Mouse (Mus musculus) forelimb bud, embryonic 11.5 days (tissue): ENCODE data around the gene Pop5.

Source experiments
- DNase-seq: peaks from one replicate; pipeline ENCODE4 v3.0.0-alpha.2; 2012; ENCODE audit warnings: low read depth, low spot score

The Pop5 gene

GRCm38 (mm10) chr5:115262502-115263291 lies 27.1 kb downstream of the Pop5 start:
- DNase-seq: no peak

- DNase-seq: no peak
These were observed 30.7 kb downstream of the Pop5 start for GRCm38 (mm10) chr5:115266340-115266739.

DNA sequence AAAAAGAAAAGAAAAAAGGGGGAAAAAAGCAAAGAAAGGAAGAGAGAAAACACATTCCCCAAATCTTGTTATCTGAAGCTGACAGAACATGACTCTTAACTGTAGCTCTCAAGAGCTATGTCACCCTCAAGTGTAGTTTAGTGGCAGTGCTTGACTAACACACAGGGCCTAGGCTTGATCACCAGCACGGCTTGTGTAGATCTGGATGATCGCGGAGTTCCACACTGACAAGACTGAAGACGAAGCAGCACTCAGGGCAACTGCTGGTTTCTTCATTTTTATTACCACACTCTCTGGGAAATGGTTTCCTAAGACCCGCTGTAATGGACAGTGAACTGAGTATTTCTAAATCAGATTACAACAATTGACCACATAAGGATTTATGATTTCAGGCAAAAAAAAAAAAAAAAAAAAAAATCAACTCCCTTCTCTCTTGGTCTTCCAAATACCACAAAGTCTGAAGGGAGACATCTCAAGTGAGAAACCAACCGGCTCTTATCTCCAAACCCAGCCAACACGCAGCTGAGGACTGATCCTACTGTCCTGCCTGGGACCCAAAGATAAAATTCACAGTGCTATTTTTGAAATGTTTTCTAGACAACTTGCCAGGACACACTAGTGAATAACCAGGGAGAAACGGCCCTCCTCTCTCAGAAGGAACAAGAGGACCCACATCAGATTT lies 31.3 kb downstream of the Pop5 start:
- DNase-seq: no peak

GRCm38 (mm10) chr5:115267469-115268045 lies 31.9 kb downstream of the Pop5 start:
- no peak for DNase-seq

DNA sequence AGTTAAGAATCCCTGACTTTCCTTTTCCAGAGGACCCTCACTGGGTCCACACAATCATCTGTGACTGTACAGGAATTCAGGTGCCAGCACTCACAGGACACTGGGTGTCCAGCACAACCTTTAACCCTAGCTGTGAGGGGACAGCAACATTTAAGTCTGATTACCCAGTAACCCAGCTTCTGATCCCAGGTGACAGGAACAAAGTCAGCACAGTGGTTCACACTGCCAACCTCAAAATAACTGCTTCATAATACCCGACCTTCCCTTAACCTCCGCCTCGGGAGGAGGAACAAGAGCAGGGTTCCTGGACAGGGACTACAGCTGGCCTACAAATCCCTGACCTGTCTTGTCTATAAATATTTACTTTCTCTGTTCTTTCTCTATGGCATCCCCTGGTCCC lies 32.6 kb downstream of the Pop5 start:
- DNase-seq: no peak

DNA sequence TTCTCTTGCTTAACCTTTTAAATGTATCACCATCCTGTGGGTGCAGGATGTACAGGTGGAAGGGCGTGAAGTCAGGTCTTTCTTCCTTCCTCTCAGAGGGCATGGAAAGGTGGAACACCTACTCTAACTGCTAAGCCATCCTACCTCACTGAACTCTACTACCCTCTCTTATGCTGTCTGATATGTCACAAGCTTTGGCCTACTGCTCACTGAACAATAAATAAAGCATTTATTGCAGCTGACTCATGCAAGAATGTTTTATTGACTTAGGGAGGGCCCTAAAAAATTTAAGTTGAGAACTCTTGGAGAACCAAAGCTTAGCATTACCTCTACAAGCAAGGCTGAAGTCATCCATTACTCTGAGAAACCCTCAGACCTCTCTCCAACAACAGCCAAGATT lies 34.3 kb downstream of the Pop5 start:
- no peak for DNase-seq

DNA sequence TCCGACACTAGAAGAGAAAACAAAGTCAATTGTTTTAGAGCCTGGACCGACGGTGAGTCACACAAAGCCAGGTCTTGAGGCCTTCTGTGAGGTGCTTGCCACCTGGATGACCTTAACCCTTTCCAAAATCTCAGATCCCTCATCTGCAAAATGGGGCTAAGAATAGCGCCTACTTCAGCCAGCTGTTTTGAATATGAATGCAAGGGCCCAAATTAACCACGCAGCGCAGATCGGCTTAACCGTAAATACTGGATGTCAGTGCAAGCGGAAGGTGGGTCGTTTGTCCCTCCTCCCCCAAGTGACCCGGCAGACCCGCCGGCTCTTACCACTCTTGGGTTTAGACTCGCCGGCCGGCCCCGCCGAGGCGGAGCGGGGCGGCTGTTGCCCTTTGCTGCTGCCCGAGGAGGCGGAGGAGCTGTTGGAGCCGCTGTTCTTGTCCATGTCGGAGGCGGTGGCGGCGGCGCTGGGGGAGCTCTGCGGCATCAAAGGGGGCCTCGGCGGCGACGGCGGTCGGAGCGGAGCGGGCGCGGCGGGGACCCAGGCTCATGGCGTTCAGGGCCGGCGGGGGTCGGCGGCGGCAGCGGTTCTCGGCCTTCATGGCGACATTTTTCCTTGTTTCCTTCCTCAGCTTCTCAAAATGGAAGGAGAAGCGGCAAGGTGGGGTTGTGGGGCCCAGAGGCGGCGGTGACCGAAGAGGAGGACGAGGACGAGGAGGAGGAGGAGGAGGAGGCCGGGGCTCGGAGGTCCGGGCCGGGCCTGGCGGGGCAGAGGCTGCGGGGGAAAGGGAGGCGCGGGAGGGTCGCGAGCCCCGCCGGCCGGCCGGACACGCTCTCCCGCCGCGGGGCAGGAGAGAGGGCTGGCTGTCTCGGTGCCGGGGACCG lies 36.5 kb downstream of the Pop5 start:
- no peak for DNase-seq

- DNase-seq: peak; percentile 98
These were observed 37.3 kb downstream of the Pop5 start, which contains the start of gene Rnf10 for GRCm38 (mm10) chr5:115272812-115273548. Rnf10 (minus strand) TSS chr5:115272898.

DNA sequence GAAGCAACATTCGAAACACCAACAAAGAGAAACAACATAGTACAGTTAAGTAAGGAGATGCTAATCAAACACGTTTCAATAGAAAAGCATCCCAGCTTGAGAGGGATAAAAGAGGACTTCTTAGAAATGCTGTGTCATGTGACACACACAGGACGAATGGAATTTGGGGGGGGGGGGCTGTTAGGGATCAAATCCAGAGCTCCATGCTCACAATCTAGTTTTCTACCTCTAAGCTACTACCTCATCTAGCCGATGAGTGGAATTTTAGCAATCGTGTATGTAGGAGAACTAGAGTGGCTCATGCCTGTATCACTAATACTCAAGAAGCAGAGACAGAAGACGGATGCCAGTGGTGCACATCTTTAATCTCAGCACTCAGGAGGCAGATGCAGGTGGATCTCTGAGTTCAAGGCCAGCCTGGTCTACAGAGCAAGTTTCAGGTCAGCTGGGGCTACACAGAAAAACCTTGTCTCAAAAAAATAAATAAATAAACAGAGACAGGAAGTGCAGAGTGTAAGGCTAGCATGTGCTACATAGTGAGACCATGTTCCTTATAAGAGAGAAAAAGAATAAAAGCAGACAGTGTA lies 38.0 kb downstream of the Pop5 start:
- DNase-seq: no peak

GRCm38 (mm10) chr5:115274353-115274752 lies 38.7 kb downstream of the Pop5 start:
- DNase-seq: no peak

GRCm38 (mm10) chr5:115274771-115275170 lies 39.1 kb downstream of the Pop5 start:
- DNase-seq: no peak

DNA sequence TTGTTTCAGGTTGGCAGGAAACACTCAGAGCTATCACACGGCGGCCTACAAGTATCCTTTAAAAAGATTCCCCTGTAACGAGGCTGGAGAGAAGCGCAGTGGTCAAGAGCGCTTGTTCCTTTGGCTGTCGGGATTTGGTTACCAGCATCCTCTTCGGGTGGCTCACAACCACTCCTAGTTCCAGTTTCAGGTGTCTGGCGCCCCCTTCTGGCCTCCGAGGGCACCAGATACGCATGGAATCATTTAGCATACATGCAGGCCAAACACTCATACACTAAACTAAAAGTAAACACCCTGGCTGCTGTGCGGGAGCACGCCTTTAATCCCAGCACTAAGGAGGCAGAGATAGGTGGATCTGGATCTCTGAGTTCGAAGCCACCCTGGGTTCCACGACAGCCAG lies 40.4 kb downstream of the Pop5 start:
- peak; percentile 46 for DNase-seq

DNA sequence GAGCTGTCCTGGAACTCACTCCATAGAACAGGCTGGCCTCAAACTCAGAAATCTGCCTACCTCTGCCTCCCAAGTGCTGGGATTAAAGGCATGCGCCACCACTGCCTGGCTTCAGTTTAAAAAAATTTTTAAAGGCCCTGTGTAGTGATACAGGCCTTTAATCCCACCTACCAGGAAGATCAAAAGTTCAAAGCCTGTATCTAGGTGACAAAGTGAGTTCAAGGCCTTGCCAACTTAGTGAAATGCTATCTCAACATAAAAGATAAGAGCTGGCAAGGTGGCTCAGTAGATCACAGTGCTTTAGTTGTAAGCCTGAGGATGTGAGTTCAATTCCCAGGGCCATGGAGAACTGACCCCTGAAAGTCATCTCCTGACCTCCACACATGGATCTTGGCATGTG lies 42.4 kb downstream of the Pop5 start:
- DNase-seq: no peak

DNA sequence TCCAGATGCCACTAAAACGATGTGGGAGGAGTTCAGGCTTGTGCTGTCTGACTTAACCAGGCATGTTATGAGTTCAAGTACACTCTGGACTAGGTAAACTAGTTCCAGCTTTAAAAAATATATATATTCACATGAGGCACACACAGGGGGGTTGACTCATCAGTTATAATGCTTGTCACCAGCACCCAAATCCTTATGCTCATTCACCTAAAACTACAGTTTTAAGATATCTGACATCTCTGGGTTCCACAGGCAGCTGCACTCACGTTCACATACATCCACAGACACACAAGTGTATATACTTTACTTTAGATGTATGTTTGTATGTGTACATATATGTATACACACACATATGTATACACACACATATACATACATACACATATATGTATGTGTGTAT lies 43.1 kb downstream of the Pop5 start:
- DNase-seq: no peak

DNA sequence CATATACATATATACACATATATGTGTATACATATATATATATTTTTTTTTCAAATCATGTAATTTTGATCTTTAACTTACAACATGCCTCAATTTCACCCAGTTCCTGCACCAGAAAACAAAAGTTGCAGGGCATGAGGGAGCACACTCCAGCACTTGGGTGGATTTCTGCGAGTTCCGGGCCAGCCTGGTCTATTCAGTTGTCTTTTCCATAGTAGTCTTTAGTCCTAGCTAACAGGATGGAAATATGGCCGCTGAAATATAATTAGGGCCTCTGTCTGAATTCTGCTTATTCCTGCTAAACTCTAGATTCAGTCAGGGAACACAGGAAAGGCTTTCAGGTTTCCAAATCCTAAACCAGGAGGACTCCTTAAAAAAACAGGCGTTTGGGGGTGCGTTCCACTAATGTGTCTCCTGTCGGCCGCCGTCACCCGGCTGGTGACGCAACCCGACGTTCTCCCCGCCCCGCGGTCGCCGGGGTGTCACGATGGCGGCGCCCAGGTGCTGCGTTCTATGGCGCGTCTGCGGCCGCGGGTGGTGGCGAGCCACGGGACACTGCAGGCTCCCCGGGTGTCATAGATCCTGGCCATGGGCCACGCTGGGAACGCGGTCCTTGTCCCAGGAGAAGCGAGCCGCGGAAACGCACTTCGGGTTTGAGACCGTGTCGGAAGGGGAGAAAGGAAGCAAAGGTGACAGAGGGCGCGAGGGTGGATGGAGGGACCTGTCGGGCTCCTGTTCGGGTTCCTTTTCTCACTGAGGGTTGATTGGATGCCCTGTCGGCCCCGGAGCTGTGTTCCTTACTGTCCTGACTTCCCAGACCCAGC lies 43.8 kb downstream of the Pop5 start, which contains the start of gene Coq5:
Gene Coq5, plus strand, starts transcription at position 441 of the 824 bp plus-strand sequence.
- DNase-seq: peak; percentile 66

- no peak for DNase-seq
These were observed 44.5 kb downstream of the Pop5 start for GRCm38 (mm10) chr5:115280050-115280687.

DNA sequence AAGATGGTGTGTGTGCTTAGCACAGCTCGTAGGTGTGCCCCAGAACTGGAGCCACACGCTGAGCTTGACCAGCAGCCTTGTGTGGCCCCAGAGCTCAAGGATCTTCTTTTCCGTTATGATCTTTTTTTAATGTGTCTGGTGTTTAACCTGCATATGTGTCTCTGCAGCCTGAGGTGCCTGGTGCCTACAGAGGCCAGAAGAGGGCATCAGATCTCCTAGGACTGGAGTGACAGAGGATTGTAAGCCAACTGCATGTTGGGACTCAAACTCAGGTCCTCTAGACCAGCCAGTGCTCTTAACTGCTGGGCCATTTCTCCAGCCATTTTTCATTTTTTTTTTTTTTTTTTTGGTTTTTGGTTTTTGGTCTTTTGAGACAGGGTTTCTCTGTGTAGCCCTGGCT lies 49.1 kb downstream of the Pop5 start:
- DNase-seq: no peak

GRCm38 (mm10) chr5:115294173-115294572 lies 58.5 kb downstream of the Pop5 start:
- no peak for DNase-seq
